Mouse (Mus musculus): ENCODE results near the gene Taok3. TPM values are rescaled to one million over a fixed set of nuclear protein-coding genes. Genes with fewer than 3 reads are reported as not detected.

Taok3 gene
- polyA plus RNA-seq, 1 experiment from 2014 or later, result 57.7 TPM

DNA sequence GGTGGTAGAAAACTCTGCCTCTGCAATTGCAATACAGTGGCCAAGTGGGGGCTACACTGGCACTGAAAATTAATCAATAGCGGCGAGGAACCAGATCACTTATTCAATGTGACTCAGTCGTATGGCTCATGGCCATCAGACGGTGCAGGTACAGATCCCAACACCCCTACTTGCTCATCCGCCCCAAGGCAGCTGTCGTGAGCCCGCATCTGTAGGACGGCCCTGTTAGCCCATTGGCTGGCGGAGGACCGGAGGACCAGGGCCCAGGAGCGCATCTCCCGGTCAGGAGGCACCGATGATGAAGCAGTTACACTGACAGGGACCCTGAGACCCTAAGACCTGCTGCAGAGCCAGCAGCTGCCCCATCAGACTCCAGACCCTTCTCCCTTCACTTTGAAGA, 11.2 kb upstream of the Taok3 start:
- H3K27me3 ChIP-seq, result no peaks in the 10 kb centered on the region
- H3K4me3 ChIP-seq, result no peak overlapping the region
- H3K4me1 ChIP-seq (replicated peaks), result peaks cover under 1% of the 10 kb centered on the region
- WGBS, result 95% methylated on average over 13 of the region's 13 CpGs
- no peak overlapping the region for H3K4me2 ChIP-seq
- H3K27ac ChIP-seq (replicated peaks), result no peak overlapping the region
- ATAC-seq (ENCODE audit: low FRiP score, low read depth), result no peak
- H3K9me3 ChIP-seq, result no peaks in the 10 kb centered on the region
- H3K36me3 ChIP-seq, result peaks cover 61% of the 10 kb centered on the region
- no peak overlapping the region for H3K9ac ChIP-seq

DNA sequence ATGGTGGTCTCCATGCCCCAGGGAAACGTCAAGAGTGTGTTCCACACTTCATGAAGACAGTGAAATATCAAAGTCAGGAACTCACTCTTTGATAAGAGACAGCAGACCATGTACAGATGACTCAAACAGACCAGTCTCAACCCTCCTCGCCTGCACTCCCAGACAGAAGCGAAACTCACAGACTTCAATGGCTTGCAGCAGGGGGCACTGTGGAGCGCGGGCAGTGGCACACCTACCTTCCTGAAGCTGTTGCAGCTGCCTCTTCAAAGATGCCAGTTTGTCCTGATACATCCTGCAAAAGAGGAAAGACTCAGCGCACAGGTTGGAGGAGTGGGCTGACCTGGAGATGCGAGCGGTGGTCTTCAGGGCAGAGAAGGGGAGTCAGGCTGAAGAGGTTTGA, 10.4 kb upstream of the Taok3 start:
- no peak for ATAC-seq (ENCODE audit: low FRiP score, low read depth)
- Histone ChIP-seq H3K9ac (no peak overlapping the region), H3K4me2 (no peak overlapping the region), H3K4me1 (replicated peaks) (peaks cover 8% of the 10 kb centered on the region), H3K27ac (replicated peaks) (no peak overlapping the region), H3K36me3 (peaks cover 55% of the 10 kb centered on the region), H3K4me3 (no peak overlapping the region), H3K27me3 (no peaks in the 10 kb centered on the region), H3K9me3 (no peaks in the 10 kb centered on the region)
- WGBS, result 92% methylated on average over 8 of the region's 8 CpGs

DNA sequence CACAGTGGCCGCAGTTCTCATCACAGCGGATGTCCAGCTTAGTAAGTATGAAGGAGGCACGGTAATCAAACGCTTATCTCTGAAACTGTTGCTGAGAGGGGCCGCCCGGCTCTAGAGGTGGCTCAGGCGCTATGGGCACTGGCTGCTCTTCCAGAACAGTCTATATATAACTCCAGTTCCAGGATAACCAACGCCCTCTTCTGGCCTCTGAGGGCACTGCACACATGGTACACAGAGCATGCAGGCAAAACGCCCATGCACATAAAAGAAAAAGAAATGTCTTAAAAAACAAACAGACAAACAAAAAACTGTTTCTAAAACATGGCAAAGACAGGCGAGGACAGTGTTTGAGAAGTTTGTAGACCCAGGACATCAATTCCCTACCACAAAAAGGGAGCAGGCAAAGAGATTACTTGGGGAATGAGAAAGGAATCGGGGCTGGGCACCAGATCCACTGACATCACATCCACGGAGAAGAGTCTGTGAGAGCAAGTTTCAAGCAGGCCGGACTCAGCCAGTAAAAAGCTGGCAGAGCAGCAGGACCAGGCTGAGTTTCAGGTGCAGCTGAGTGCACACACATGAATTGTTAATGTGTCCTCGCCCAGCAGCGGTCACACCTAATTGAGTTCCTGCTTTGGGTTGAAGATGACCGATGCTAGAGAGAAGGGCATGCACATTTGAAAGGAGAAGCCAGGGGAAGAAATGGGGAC, 8.7 kb upstream of the Taok3 start:
- Histone ChIP-seq H3K36me3 (peaks cover 46% of the 10 kb centered on the region), H3K27ac (replicated peaks) (no peak overlapping the region), H3K27me3 (no peaks in the 10 kb centered on the region), H3K9ac (no peak overlapping the region), H3K4me1 (replicated peaks) (peaks cover 16% of the 10 kb centered on the region), H3K4me2 (no peak overlapping the region), H3K4me3 (no peak overlapping the region), H3K9me3 (no peaks in the 10 kb centered on the region)
- no peak for ATAC-seq (ENCODE audit: low FRiP score, low read depth)
- WGBS, result 88% methylated on average over 16 of the region's 16 CpGs

DNA sequence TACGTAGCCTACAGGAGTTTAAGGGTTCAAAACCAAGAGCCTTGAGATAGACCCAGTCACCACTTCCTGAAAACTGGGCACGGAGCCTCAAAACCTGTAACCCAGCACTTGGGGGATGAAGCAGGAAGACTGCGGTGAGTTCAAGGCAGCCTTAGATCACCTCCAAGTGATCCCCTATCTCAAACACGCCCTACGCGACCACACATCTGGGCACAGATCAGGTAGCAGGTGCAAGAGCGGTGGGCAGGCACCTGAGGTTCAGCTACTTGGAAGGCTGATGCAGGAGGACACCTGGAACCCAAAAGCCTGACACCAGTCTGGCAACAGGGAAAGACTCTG, 8.2 kb upstream of the Taok3 start:
- no peak overlapping the region for H3K4me3 ChIP-seq
- H3K9me3 ChIP-seq, result no peaks in the 10 kb centered on the region
- peaks cover 40% of the 10 kb centered on the region for H3K36me3 ChIP-seq
- no peaks in the 10 kb centered on the region for H3K27me3 ChIP-seq
- H3K4me1 ChIP-seq (replicated peaks), result peaks cover 19% of the 10 kb centered on the region
- WGBS, result 97% methylated on average over 7 of the region's 7 CpGs
- no peak overlapping the region for H3K27ac ChIP-seq (replicated peaks)
- no peak overlapping the region for H3K4me2 ChIP-seq
- no peak overlapping the region for H3K9ac ChIP-seq
- no peak for ATAC-seq (ENCODE audit: low FRiP score, low read depth)

DNA sequence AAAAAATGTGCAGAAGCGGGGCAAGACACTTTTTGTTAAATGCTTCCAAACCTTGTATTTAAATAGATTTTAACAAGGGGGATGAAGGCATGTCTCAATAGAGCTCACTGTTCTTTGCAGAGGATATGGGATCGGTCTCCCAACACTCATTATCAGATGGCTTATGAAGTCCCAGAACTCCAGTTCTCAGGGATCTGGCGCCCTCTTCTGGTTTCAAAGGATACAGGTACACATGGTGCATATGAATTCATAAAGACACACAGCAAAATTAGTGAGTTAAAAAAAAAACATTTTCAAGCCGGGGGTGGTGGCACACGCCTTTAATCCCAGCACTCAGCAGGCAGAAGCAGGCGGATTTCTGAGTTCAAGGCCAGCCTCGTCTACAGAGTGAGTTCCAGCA, 6.6 kb upstream of the Taok3 start:
- Histone ChIP-seq H3K4me3 (no peak overlapping the region), H3K9me3 (no peaks in the 10 kb centered on the region), H3K9ac (no peak overlapping the region), H3K4me2 (no peak overlapping the region), H3K27ac (replicated peaks) (no peak overlapping the region), H3K4me1 (replicated peaks) (peaks cover 19% of the 10 kb centered on the region), H3K36me3 (peaks cover 29% of the 10 kb centered on the region), H3K27me3 (no peaks in the 10 kb centered on the region)
- WGBS, result 93% methylated on average over 7 of the region's 7 CpGs
- ATAC-seq (ENCODE audit: low FRiP score, low read depth), result no peak

DNA sequence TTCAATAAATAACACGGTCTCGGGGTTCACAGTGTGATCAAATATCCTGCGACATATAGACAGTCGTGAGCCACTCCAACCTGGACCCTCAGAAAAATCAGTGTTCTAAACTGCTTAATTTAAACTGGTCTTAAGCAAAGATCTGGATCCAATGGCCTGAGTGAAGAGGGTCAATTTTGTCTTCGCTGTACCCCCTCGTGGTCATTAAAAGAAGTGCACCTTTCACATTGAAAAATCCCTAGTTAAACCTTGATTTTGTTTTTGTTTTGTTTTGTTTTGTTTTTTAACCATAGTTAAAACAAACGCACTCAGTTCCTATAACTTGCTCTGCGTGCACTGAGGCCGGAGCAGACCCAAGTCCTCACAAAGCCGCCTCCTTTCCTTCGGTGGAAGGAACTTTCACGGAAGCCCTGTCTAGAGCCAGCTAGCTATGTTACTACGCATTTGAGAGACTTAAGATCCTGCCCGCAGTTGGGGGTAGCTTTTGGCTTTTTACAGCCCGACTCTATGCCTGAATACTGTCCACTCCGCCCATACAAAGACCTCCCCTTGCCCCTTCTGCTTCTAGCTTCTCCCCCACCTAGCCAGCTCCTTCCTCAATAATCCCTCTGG, 5.2 kb upstream of the Taok3 start:
- H3K9me3 ChIP-seq, result no peaks in the 10 kb centered on the region
- H3K27me3 ChIP-seq, result no peaks in the 10 kb centered on the region
- H3K27ac ChIP-seq (replicated peaks), result peak overlapping the region; percentile 94
- 5% methylated on average over 16 of the region's 16 CpGs for WGBS
- peaks cover 25% of the 10 kb centered on the region for H3K4me1 ChIP-seq (replicated peaks)
- peaks cover 24% of the 10 kb centered on the region for H3K36me3 ChIP-seq
- no peak for ATAC-seq (ENCODE audit: low FRiP score, low read depth)
- H3K4me2 ChIP-seq, result peak overlapping the region; percentile 96
- H3K9ac ChIP-seq, result peak overlapping the region; percentile 77
- peak overlapping the region; percentile 91 for H3K4me3 ChIP-seq

DNA sequence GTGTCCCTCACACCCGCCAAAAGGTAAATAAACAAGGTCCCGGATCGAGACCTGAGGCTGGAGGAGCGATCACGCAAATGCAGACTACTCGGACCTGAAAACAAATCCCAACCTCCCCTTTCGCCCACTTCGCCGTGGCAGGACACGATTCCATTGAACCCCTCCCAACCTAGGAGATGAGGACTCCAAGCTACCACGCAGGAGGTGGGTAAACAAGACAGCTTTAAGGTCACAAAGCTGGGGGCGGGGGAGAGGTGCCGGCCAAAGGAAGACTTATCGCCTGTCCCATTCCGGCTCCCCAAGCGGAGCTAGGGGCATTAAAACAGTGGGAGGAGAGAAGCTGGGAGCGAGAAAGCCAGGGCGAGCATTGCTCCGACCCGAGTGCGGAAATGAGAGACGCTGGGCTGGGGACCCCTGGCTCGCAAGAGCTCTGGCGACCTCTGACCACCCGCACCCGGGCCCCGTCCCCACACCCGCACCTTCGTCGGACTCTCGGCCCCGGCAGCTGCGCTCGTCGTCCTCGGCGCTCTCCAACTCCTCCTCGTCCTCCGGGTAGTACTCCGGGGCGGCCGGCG, 4.6 kb upstream of the Taok3 start:
- H3K9me3 ChIP-seq, result no peaks in the 10 kb centered on the region
- H3K9ac ChIP-seq, result peak overlapping the region; percentile 77
- H3K27me3 ChIP-seq, result no peaks in the 10 kb centered on the region
- under 1% methylated on average over 40 of the region's 43 CpGs for WGBS
- H3K36me3 ChIP-seq, result peaks cover 24% of the 10 kb centered on the region
- peak; percentile 11 for ATAC-seq (ENCODE audit: low FRiP score, low read depth)
- peak overlapping the region; percentile 96 for H3K4me2 ChIP-seq
- H3K4me3 ChIP-seq, result peak overlapping the region; percentile 91
- H3K4me1 ChIP-seq (replicated peaks), result peaks cover 25% of the 10 kb centered on the region
- peak overlapping the region; percentile 94 for H3K27ac ChIP-seq (replicated peaks)

DNA sequence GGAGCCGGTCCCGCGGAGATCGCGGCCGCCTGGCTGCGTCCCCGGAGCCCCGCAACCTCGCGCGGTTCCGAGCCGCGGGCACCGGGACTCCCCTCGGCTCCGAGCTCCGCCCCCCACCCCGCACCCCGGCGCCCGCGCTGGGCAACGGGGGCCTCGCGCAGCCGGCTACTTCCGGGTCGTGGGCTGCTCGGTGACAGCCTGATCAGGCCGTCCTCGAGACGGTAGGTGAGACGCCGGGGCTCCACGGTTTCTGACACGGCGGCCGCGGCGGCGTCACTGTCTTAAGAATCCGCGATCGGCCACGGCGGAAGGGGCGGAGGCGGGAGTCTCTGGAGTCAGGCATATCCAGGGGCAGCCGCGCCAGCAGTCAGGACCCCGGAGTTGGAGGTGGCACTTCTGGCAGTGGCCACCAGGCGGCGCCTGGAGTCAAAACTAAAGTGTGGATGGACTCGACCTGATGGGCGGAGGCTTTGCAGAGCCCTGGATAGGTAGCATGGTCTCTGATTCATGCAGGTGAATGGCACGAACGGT, 4.0 kb upstream of the Taok3 start, which contains the start of gene Suds3:
Gene Suds3 (minus strand): TSS at position 278 of the 531 bp plus-strand sequence.
- Histone ChIP-seq H3K9ac (peak within 1 kb of the TSS; percentile 77), H3K36me3 (peaks cover 20% of the 10 kb centered on the region), H3K4me2 (peak within 1 kb of the TSS; percentile 96), H3K27me3 (no peaks in the 10 kb centered on the region), H3K4me1 (replicated peaks) (peaks cover 30% of the 10 kb centered on the region), H3K4me3 (peak within 1 kb of the TSS; percentile 91), H3K27ac (replicated peaks) (peak within 1 kb of the TSS; percentile 94), H3K9me3 (no peaks in the 10 kb centered on the region)
- ATAC-seq (ENCODE audit: low FRiP score, low read depth), result peak; percentile 82
- under 1% methylated on average over 59 of the region's 59 CpGs for WGBS

DNA sequence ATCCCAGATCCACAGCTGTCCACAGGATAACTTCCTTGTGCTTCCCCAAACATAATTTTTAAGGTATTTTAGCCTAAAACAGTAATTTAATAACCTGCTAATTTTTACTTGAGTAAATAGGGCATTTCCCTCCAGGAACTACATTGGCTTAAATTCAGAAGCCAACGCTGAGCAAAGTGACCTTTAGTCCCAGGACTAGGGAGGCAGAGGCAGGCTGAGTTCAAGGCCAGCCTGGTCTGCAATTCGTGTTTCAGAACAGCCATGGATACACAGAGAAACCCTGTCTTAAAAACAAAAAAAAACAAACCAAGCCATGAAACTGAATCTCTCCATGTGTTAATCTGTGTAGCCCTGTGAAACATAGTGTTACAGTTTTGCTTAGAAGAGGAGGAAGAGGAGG, 3.3 kb upstream of the Taok3 start:
- 68% methylated on average over 2 of the region's 2 CpGs for WGBS
- ATAC-seq (ENCODE audit: low FRiP score, low read depth), result no peak
- H3K9me3 ChIP-seq, result no peaks in the 10 kb centered on the region
- H3K4me3 ChIP-seq, result no peak overlapping the region
- no peak overlapping the region for H3K9ac ChIP-seq
- peaks cover 37% of the 10 kb centered on the region for H3K4me1 ChIP-seq (replicated peaks)
- H3K27ac ChIP-seq (replicated peaks), result no peak overlapping the region
- peaks cover 14% of the 10 kb centered on the region for H3K36me3 ChIP-seq
- H3K27me3 ChIP-seq, result 0 out of 2 replicates have a peak, but pooled peaks cover 4% of the 10 kb centered on the region
- H3K4me2 ChIP-seq, result no peak overlapping the region

DNA sequence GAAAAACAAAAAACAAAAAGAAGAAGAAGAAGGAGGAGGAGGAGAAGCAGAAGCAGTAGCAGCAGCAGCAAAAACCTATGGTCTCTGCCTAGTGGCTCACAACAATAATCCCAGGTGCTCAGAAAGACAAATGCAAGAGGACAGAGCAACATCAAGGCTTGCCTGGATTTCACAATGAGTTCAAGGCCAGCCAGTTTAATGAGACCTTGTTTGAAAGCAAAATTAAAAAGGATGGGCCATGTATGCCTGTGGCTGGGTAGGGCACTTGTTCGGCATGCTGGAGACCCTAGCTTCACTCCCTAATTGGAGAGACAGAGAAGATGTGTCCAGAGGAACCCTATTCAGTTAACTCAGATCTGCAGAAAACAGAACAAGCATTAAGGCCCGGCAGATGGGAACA, 2.7 kb upstream of the Taok3 start:
- Histone ChIP-seq H3K9me3 (no peaks in the 10 kb centered on the region), H3K36me3 (peaks cover 12% of the 10 kb centered on the region), H3K4me2 (no peak overlapping the region), H3K27ac (replicated peaks) (no peak overlapping the region), H3K4me3 (no peak overlapping the region), H3K4me1 (replicated peaks) (peaks cover 39% of the 10 kb centered on the region), H3K9ac (no peak overlapping the region), H3K27me3 (0 out of 2 replicates have a peak, but pooled peaks cover 6% of the 10 kb centered on the region)
- ATAC-seq (ENCODE audit: low FRiP score, low read depth), result no peak
- WGBS, result 90% methylated on average over 2 of the region's 2 CpGs

DNA sequence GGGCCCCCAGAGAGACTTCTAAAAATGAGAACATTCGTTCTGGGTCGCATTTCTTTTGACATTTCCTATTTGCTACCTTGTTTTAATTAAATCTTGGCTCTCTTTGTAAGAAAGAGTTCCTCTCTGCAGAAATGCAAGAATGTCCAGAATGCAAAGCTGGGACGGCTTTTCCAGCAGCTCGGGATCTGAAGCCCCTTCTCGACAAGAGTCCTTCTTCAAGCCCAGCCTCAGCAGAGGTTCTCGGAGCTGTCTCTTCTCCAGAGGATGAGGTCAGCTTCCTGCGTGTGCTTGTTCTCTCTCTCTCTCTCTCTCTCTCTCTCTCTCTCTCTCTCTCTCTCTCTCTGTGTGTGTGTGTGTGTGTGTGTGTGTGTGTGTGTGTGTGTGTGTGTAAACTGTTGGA, 2.2 kb upstream of the Taok3 start:
- ATAC-seq (ENCODE audit: low FRiP score, low read depth), result no peak
- Histone ChIP-seq H3K4me1 (replicated peaks) (peaks cover 39% of the 10 kb centered on the region), H3K27me3 (0 out of 2 replicates have a peak, but pooled peaks cover 6% of the 10 kb centered on the region), H3K4me2 (no peak overlapping the region), H3K27ac (replicated peaks) (no peak overlapping the region), H3K4me3 (no peak overlapping the region), H3K36me3 (peaks cover 7% of the 10 kb centered on the region), H3K9ac (no peak overlapping the region), H3K9me3 (no peaks in the 10 kb centered on the region)
- 83% methylated on average over 7 of the region's 7 CpGs for WGBS

DNA sequence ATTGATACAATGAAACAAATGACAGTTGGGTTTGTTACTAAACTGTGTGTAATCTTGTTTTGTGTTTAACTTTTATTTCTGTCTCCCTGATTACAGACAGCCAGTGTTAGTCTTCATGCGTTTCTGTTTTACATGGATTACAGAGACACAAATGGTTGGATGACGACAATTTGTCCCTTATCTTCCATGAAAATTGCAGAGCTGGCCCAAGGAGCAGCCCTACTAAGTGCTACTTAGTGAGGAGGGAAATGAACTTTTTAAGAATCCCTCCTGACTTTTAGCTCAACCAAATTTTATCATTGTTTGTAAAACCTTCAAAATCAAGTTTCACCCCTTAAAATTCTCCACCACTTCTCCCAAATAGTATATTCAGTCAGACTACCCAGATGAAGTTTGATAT, 1.7 kb upstream of the Taok3 start:
- Histone ChIP-seq H3K9ac (no peak overlapping the region), H3K4me2 (no peak overlapping the region), H3K27me3 (0 out of 2 replicates have a peak, but pooled peaks cover 6% of the 10 kb centered on the region), H3K36me3 (peaks cover 2% of the 10 kb centered on the region; the same call in 1 of the 2 replicates), H3K4me3 (no peak overlapping the region), H3K27ac (replicated peaks) (no peak overlapping the region), H3K4me1 (replicated peaks) (peaks cover 39% of the 10 kb centered on the region), H3K9me3 (no peaks in the 10 kb centered on the region)
- no peak for ATAC-seq (ENCODE audit: low FRiP score, low read depth)
- WGBS, result 90% methylated on average over 2 of the region's 2 CpGs
